Mouse (Mus musculus): ENCODE measurements around the gene Tacc2. TPM values are rescaled to one million over a fixed set of nuclear protein-coding genes. Genes with fewer than 3 reads are reported as not detected.

Tacc2 gene
- polyA plus RNA-seq, 1 experiment = 44.6 TPM

DNA sequence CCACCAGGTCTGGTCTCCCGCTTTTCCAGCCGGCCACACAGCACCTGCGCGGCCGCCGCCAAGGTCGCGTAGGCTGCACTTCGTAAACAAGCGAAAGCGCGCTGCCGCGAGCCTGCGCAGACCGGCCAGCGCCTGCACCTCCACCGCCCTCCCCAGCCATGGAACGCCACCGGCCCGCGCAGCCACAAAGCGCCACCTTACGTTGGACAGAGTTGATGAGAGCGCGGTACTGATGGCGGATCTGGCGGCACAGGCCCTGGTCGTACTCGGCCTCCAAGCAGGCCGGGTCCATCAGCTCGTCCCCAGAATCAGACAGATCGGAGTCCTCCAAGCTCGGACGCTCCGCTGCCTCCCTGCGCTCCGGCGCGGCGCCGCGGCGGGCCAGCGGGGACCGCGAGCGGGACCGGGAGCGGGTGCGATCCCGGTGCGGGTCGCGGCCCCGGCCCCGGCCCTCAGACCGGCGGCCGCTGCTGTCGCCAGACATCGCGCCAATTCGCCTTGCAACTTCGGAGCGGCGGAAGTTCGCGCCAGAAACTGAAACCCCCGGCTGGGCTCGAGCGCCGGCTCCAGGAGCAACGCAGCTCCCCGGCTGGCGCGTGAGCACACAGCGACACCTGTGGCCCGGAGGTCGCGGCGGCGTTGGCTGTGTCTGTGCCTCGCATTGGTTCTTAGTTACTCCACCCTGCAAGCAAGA, 30.3 kb upstream of the Tacc2 start:
- TF ChIP-seq POLR2A (IDR thresholded peaks at IDR 0.05; ENCODE audit: extremely low read depth, insufficient read depth, low read length) = peak; percentile 28; the same call in 1 of the 2 replicates
- peak; percentile 59 for TF ChIP-seq CTCF (IDR thresholded peaks at IDR 0.05; ENCODE audit: extremely low read depth, insufficient read depth, low read length)
- Histone ChIP-seq H3K4me1 (ENCODE audit: control insufficient read depth, insufficient read depth, low read length) (no peaks in the 10 kb centered on the region), H3K4me3 (ENCODE audit: insufficient read depth, low read length) (peak overlapping the region; percentile 54), H3K27ac (ENCODE audit: insufficient read depth, low read length) (peak overlapping the region; percentile 90)

GRCm38 (mm10) chr7:130547635-130548175, 29.5 kb upstream of the Tacc2 start:
- Histone ChIP-seq H3K4me3 (ENCODE audit: insufficient read depth, low read length) (no peak overlapping the region; the same call in 1 of the 2 replicates), H3K27ac (ENCODE audit: insufficient read depth, low read length) (no peak overlapping the region), H3K4me1 (ENCODE audit: control insufficient read depth, insufficient read depth, low read length) (no peaks in the 10 kb centered on the region)
- no peak for TF ChIP-seq POLR2A (IDR thresholded peaks at IDR 0.05; ENCODE audit: extremely low read depth, insufficient read depth, low read length)
- no peak for TF ChIP-seq CTCF (IDR thresholded peaks at IDR 0.05; ENCODE audit: extremely low read depth, insufficient read depth, low read length)

- TF ChIP-seq CTCF (IDR thresholded peaks at IDR 0.05; ENCODE audit: extremely low read depth, insufficient read depth, low read length) (no peak), POLR2A (IDR thresholded peaks at IDR 0.05; ENCODE audit: extremely low read depth, insufficient read depth, low read length) (no peak)
- Histone ChIP-seq H3K4me1 (ENCODE audit: control insufficient read depth, insufficient read depth, low read length) (no peaks in the 10 kb centered on the region), H3K27ac (ENCODE audit: insufficient read depth, low read length) (no peak overlapping the region), H3K4me3 (ENCODE audit: insufficient read depth, low read length) (no peak overlapping the region)
Observed at GRCm38 (mm10) chr7:130552780-130553179, 24.5 kb upstream of the Tacc2 start.

GRCm38 (mm10) chr7:130553321-130553720, 23.9 kb upstream of the Tacc2 start:
- no peak for TF ChIP-seq CTCF (IDR thresholded peaks at IDR 0.05; ENCODE audit: extremely low read depth, insufficient read depth, low read length)
- TF ChIP-seq POLR2A (IDR thresholded peaks at IDR 0.05; ENCODE audit: extremely low read depth, insufficient read depth, low read length) = no peak
- Histone ChIP-seq H3K27ac (ENCODE audit: insufficient read depth, low read length) (no peak overlapping the region), H3K4me1 (ENCODE audit: control insufficient read depth, insufficient read depth, low read length) (no peaks in the 10 kb centered on the region), H3K4me3 (ENCODE audit: insufficient read depth, low read length) (no peak overlapping the region)

DNA sequence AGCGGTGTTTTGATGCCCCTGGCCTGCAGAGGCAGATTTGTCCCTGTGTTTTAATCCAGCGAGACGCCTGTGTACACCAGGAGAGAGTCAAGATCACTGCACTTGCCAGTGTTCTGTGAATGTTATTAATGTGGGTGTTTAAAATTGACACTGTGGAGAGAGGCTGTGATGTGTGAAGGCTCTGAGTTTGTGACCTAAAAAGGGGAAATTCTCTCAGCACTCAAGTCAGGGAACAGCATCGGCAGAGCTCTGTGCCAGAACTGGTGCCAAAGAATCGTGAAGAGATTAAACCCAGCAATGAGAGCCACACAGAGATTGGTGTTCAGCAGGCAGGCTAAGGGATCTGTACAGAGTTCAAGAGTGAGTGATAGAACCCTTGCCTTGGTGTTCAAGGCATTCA, 21.6 kb upstream of the Tacc2 start:
- H3K27ac ChIP-seq (ENCODE audit: insufficient read depth, low read length) = no peak overlapping the region
- H3K4me3 ChIP-seq (ENCODE audit: insufficient read depth, low read length) = no peak overlapping the region
- no peak for TF ChIP-seq POLR2A (IDR thresholded peaks at IDR 0.05; ENCODE audit: extremely low read depth, insufficient read depth, low read length)
- no peak for TF ChIP-seq CTCF (IDR thresholded peaks at IDR 0.05; ENCODE audit: extremely low read depth, insufficient read depth, low read length)
- no peaks in the 10 kb centered on the region for H3K4me1 ChIP-seq (ENCODE audit: control insufficient read depth, insufficient read depth, low read length)

- no peak for TF ChIP-seq POLR2A (IDR thresholded peaks at IDR 0.05; ENCODE audit: extremely low read depth, insufficient read depth, low read length)
- TF ChIP-seq CTCF (IDR thresholded peaks at IDR 0.05; ENCODE audit: extremely low read depth, insufficient read depth, low read length) = no peak
Observed at GRCm38 (mm10) chr7:130558592-130558991, 18.6 kb upstream of the Tacc2 start.

DNA sequence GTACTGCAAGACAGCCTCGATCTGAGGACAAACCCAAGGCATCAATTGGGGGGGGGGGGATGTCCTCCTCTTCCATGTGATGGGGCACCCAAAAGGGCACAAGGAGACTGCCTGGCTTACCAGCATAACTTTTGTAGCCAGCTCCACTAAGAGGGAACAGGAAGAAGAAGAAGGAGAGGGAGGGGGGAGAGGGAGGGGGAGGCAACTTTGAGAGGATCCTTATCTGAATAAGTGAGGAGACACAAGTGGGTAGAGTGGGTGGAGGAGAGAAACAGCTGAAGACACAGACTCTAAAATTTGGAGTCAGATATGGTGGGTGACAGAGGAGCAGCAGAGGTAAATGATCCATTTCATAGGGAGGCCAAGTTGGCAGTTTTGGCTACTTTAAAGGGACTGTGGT, 16.3 kb upstream of the Tacc2 start:
- no peaks in the 10 kb centered on the region for H3K4me1 ChIP-seq (ENCODE audit: control insufficient read depth, insufficient read depth, low read length)

More at GRCm38 (mm10) chr7:130558592-130558991, 18.6 kb upstream of the Tacc2 start:
- H3K4me3 ChIP-seq (ENCODE audit: insufficient read depth, low read length) = no peak overlapping the region
- no peak overlapping the region for H3K27ac ChIP-seq (ENCODE audit: insufficient read depth, low read length)
- H3K4me1 ChIP-seq (ENCODE audit: control insufficient read depth, insufficient read depth, low read length) = no peaks in the 10 kb centered on the region

GRCm38 (mm10) chr7:130563276-130563675, 14.0 kb upstream of the Tacc2 start:
- H3K4me1 ChIP-seq (ENCODE audit: control insufficient read depth, insufficient read depth, low read length) = no peaks in the 10 kb centered on the region
- H3K4me3 ChIP-seq (ENCODE audit: insufficient read depth, low read length) = no peak overlapping the region
- TF ChIP-seq CTCF (IDR thresholded peaks at IDR 0.05; ENCODE audit: extremely low read depth, insufficient read depth, low read length) = no peak
- TF ChIP-seq POLR2A (IDR thresholded peaks at IDR 0.05; ENCODE audit: extremely low read depth, insufficient read depth, low read length) = no peak
- no peak overlapping the region for H3K27ac ChIP-seq (ENCODE audit: insufficient read depth, low read length)

More for the DNA sequence above, 16.3 kb upstream of the Tacc2 start:
- no peak overlapping the region for H3K27ac ChIP-seq (ENCODE audit: insufficient read depth, low read length)
- H3K4me3 ChIP-seq (ENCODE audit: insufficient read depth, low read length) = no peak overlapping the region
- TF ChIP-seq CTCF (IDR thresholded peaks at IDR 0.05; ENCODE audit: extremely low read depth, insufficient read depth, low read length) = no peak
- no peak for TF ChIP-seq POLR2A (IDR thresholded peaks at IDR 0.05; ENCODE audit: extremely low read depth, insufficient read depth, low read length)

GRCm38 (mm10) chr7:130563880-130564279, 13.4 kb upstream of the Tacc2 start:
- no peaks in the 10 kb centered on the region for H3K4me1 ChIP-seq (ENCODE audit: control insufficient read depth, insufficient read depth, low read length)
- H3K4me3 ChIP-seq (ENCODE audit: insufficient read depth, low read length) = no peak overlapping the region
- TF ChIP-seq CTCF (IDR thresholded peaks at IDR 0.05; ENCODE audit: extremely low read depth, insufficient read depth, low read length) (no peak), POLR2A (IDR thresholded peaks at IDR 0.05; ENCODE audit: extremely low read depth, insufficient read depth, low read length) (no peak)
- H3K27ac ChIP-seq (ENCODE audit: insufficient read depth, low read length) = no peak overlapping the region

DNA sequence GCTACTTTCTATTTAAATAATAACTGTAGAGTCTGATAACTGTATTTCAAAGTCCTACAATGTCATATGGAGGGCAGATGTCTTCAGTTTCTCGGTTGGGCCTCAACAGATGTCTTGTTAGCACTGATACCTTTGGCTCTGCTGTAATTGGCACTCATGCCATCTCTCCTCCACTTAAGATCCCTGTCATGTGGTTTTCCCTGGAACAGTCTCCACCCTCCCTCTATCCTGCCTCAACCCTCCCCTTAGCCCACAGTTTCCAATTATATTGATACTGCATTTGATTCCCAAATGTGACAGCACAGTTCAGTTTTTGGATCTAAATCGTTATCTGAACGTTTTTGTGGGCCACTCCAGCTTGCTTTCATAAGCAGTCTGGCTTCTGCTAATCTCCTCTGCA, 12.6 kb upstream of the Tacc2 start:
- Histone ChIP-seq H3K4me3 (ENCODE audit: insufficient read depth, low read length) (no peak overlapping the region), H3K4me1 (ENCODE audit: control insufficient read depth, insufficient read depth, low read length) (no peaks in the 10 kb centered on the region), H3K27ac (ENCODE audit: insufficient read depth, low read length) (no peak overlapping the region)
- no peak for TF ChIP-seq POLR2A (IDR thresholded peaks at IDR 0.05; ENCODE audit: extremely low read depth, insufficient read depth, low read length)
- TF ChIP-seq CTCF (IDR thresholded peaks at IDR 0.05; ENCODE audit: extremely low read depth, insufficient read depth, low read length) = no peak

All from cortical plate, adult 2 months (tissue).